Mouse (Mus musculus) cerebellum, postnatal 36 days (tissue): ENCODE measurements at regions not wholly inside any gene's neighbourhood (a gene's known extent, or its start where the extent isn't known, plus 50 kb on each side); places are given as distances from the start of the nearest gene placed in this dataset.
"Not testable (repeated sequence)": the region's sequence is repeated elsewhere in the genome, so short reads cannot be mapped to it uniquely, and the experiment has no call there.

Experiments
- DNase-seq, 2 experiments: peaks; one replicate each; pipeline ENCODE4 v3.0.0; 2021 to 2022; ENCODE audit warnings: mixed read lengths in 2 of 2

- no peak for DNase-seq
Measured at GRCm38 (mm10) chr8:12451857-12452256, 56.8 kb downstream of the Sox1 start.

- not testable (repeated sequence) for DNase-seq
Measured at GRCm38 (mm10) chr8:12455376-12455775, 60.3 kb downstream of the Sox1 start.

GRCm38 (mm10) chr8:12456326-12456725 is 61.2 kb downstream of the Sox1 start:
- no peak for DNase-seq

- DNase-seq: no peak
Measured at GRCm38 (mm10) chr8:12457015-12457414, 61.9 kb downstream of the Sox1 start.

- no peak for DNase-seq
Measured at GRCm38 (mm10) chr8:12466845-12467244, 71.8 kb downstream of the Sox1 start.

GRCm38 (mm10) chr8:12467386-12468326 is 72.6 kb downstream of the Sox1 start:
- no peak for DNase-seq

GRCm38 (mm10) chr8:12477449-12478401 is 82.6 kb downstream of the Sox1 start:
- no peak for DNase-seq

- DNase-seq: no peak
Measured at GRCm38 (mm10) chr8:12481918-12482317, 86.8 kb downstream of the Sox1 start.

- no peak for DNase-seq
Measured at GRCm38 (mm10) chr8:12483551-12483950, 88.5 kb downstream of the Sox1 start.

GRCm38 (mm10) chr8:12485326-12485725 is 87.5 kb upstream of the Spaca7 start:
- DNase-seq: no peak

GRCm38 (mm10) chr8:12486331-12487061 is 86.3 kb upstream of the Spaca7 start:
- DNase-seq: peak; percentile 42 to 50

GRCm38 (mm10) chr8:12487201-12487600 is 85.6 kb upstream of the Spaca7 start:
- no peak for DNase-seq

GRCm38 (mm10) chr8:12489194-12489593 is 83.6 kb upstream of the Spaca7 start:
- no peak for DNase-seq

- DNase-seq: no peak
Measured at GRCm38 (mm10) chr8:12491472-12491871, 81.4 kb upstream of the Spaca7 start.

GRCm38 (mm10) chr8:12492461-12492860 is 80.4 kb upstream of the Spaca7 start:
- DNase-seq: no peak

GRCm38 (mm10) chr8:12494559-12494958 is 78.3 kb upstream of the Spaca7 start:
- DNase-seq: no peak

GRCm38 (mm10) chr8:12497420-12497819 is 75.4 kb upstream of the Spaca7 start:
- DNase-seq: no peak

GRCm38 (mm10) chr8:12499658-12500057 is 73.2 kb upstream of the Spaca7 start:
- no peak for DNase-seq

GRCm38 (mm10) chr8:12500291-12500690 is 72.5 kb upstream of the Spaca7 start:
- no peak for DNase-seq

GRCm38 (mm10) chr8:12501824-12502223 is 71.0 kb upstream of the Spaca7 start:
- DNase-seq: no peak

- DNase-seq: peak in 1 of 2 experiments; percentile 18
Measured at GRCm38 (mm10) chr8:12502321-12502775, 70.5 kb upstream of the Spaca7 start.

- DNase-seq: no peak
Measured at GRCm38 (mm10) chr8:12502856-12503255, 70.0 kb upstream of the Spaca7 start.

- DNase-seq: no peak
Measured at GRCm38 (mm10) chr8:12503344-12503743, 69.5 kb upstream of the Spaca7 start.
